Mouse (Mus musculus) bone marrow macrophage, adult 2 months (primary cell): ENCODE measurements around the gene Spdye4a. TPM values are rescaled to one million over a fixed set of nuclear protein-coding genes. Genes with fewer than 3 reads are reported as not detected.
A peak's percentile ranks its signal among the peaks of the same experiment; 100 is the strongest.

Source experiments
- H3K27ac ChIP-seq: 2 replicates; pipeline ENCODE4 v1.5.1; 2012; ENCODE audit warnings: low read depth, low read length; ENCODE audit not compliant: insufficient read depth
- H3K4me1 ChIP-seq: 2 replicates; pipeline ENCODE4 v1.6.1; 2012; ENCODE audit warnings: low read length; ENCODE audit not compliant: control insufficient read depth, insufficient read depth
- H3K4me3 ChIP-seq: 2 replicates; pipeline ENCODE4 v1.5.1; 2012; ENCODE audit warnings: mild to moderate bottlenecking, low read length, moderate library complexity; ENCODE audit not compliant: insufficient read depth
- CTCF ChIP-seq: IDR thresholded peaks from 2 replicates; pipeline ENCODE4 v1.5.1; 2012; ENCODE audit warnings: low read depth, mild to moderate bottlenecking, low read length, moderate library complexity
- POLR2A ChIP-seq: IDR thresholded peaks from 2 replicates; pipeline ENCODE4 v1.6.1; 2012; ENCODE audit warnings: mild to moderate bottlenecking, low read depth, low read length, borderline replicate concordance
- polyA plus RNA-seq: library from polyadenylated mRNA; stranded (reverse); fragments of >200 nt; gene quantifications from 2 replicates; pipeline ENCODE4 v1.2.4, GENCODE M21; 2012; ENCODE audit not compliant: missing spikeins, insufficient read depth, insufficient read length

The Spdye4a gene
- polyA plus RNA-seq, 1 experiment: not detected

DNA sequence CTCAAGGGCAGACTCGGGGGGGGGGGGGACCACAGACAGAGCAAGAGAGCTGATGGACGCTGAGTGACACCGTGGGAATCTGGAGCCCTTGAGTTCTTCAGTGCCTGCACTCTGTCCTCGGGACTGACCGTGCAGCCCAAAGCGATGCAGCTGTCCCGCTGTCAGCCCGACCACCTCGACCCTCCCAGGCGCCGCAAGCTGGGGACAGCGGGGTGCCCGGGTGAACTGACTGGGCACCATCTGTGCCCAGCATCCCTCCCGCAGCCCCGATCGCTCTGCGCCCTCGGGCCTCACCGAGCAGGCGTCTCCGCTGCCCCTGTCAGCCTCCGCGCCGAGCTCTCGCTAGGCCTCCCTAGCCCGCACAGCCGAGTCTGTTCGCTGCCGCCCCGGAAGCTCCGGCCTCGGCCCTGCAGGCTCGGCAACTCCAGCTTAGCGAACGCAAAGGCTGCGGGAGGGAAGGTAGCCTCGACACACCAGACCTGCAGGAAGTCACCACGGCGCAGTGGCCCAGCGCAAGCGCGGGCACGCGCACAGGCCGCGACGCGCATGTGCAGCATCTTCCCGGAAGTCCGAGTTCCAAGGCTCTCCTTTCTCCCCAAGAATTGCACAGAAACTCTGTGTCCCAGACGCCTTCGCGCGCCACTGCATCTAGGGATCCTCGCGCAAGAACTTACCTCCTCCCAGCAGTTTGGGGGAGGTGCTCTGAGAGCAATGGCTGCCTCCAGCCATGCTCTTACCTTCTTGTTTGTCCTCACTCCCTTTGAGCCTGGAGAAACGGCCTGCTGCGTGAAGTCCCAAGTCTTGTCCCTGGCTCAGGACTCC lies 46.2 kb downstream of the Spdye4a start, which contains the start of the genes Rbak and Spdye4b:
Gene Rbak, minus strand, starts transcription at position 521 of the 822 bp plus-strand sequence.
Gene Spdye4b, plus strand, starts transcription at position 763 of the 822 bp plus-strand sequence.
- 0 out of 2 replicates have a peak, but pooled peaks have one; percentile 61 for TF ChIP-seq POLR2A
- TF ChIP-seq CTCF: no peak
- Histone ChIP-seq H3K4me1 (peaks cover 5% of the 10 kb centered on the region), H3K27ac (peak within 1 kb of the TSS; percentile 48; the same call in 1 of the 2 replicates), H3K4me3 (peak within 1 kb of the TSS; percentile 92)

DNA sequence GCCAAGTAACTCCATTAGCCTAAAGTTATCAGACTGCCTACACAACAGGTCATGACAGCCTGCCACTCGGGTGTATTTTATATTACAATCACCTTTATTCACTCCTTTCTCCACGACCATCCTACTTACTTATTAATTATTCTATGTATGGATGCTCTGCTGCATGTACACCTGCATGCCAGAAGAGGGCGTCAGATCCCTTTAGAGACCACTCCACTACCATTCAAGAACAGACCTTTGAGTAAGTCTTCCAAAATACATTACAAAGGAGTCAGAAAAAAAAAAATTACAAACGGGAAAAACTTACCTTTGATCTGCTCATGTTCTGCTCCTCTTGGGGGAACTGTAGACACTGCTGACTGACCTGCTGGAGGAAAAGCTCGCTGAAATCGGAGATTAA lies 47.5 kb downstream of the Spdye4a start:
- Histone ChIP-seq H3K4me1 (peaks cover 5% of the 10 kb centered on the region), H3K4me3 (no peak overlapping the region), H3K27ac (no peak overlapping the region)
- TF ChIP-seq POLR2A: no peak
- no peak for TF ChIP-seq CTCF

- H3K4me1 ChIP-seq: peaks cover 5% of the 10 kb centered on the region
- TF ChIP-seq CTCF (no peak), POLR2A (no peak)
- H3K4me3 ChIP-seq: no peak overlapping the region
- H3K27ac ChIP-seq: no peak overlapping the region
Measured at GRCm38 (mm10) chr5:143177541-143178200, 49.0 kb downstream of the Spdye4a start.

DNA sequence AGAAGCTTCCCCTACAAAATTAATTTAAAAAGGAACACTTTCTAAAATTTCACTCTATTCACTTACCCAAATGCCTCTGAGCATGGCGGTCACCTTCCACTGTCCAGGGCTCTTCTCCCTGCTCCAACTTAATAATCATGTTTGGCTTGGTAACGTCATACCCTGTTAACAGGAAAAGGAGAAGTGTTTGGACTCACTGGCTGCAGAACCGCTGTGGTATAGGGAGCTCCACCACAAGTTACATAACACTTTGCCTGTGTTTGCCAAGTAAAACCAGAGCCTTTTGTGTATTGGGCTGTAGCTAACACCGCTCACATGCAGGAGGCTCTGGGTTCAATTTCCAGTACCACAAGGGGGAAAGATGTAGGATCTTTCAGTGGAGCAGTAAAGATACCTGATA lies 50.7 kb downstream of the Spdye4a start:
- Histone ChIP-seq H3K4me1 (peaks cover 5% of the 10 kb centered on the region), H3K4me3 (no peak overlapping the region), H3K27ac (no peak overlapping the region)
- TF ChIP-seq CTCF: no peak
- no peak for TF ChIP-seq POLR2A

Other genes starting within 250 kb of the Spdye4a start
- gene Rnf216, start 113.9 kb downstream of the Spdye4a start, polyA plus RNA-seq: 33.7 and 38.8 TPM in 2 replicates
- not detected in 2 replicates for gene Olfr718-ps1, start 79.3 kb downstream of the Spdye4a start, polyA plus RNA-seq
- 5.7 and 7.2 TPM in 2 replicates for gene Rbak, start 46.1 kb downstream of the Spdye4a start, polyA plus RNA-seq
- not detected in 2 replicates for gene Spdye4b, start 45.9 kb downstream of the Spdye4a start, polyA plus RNA-seq
- 8.8 and 10.2 TPM in 2 replicates for gene Zfp12, start 8.3 kb upstream of the Spdye4a start, polyA plus RNA-seq
- 1.7 and 2.9 TPM in 2 replicates for gene Zfp316, start 43.1 kb upstream of the Spdye4a start, polyA plus RNA-seq
- gene Zfp853, start 66.7 kb upstream of the Spdye4a start, polyA plus RNA-seq: not detected in 2 replicates
- gene E130309D02Rik, start 88.5 kb upstream of the Spdye4a start, polyA plus RNA-seq: 11.2 and 14.3 TPM in 2 replicates
- gene Zdhhc4, start 102.4 kb upstream of the Spdye4a start, polyA plus RNA-seq: 36.2 and 45.4 TPM in 2 replicates
- not detected in 2 replicates for gene Grid2ip, start 130.4 kb upstream of the Spdye4a start, polyA plus RNA-seq
- gene Kdelr2, start 176.9 kb upstream of the Spdye4a start, polyA plus RNA-seq: 51.3 and 51.5 TPM in 2 replicates
- gene Daglb, start 237.7 kb upstream of the Spdye4a start, polyA plus RNA-seq: 60.0 and 64.7 TPM in 2 replicates